Mouse (Mus musculus): ENCODE measurements around the gene Gramd2. TPM values are rescaled to one million over a fixed set of nuclear protein-coding genes. Genes with fewer than 3 reads are reported as not detected.

Gene Gramd2
- polyA plus RNA-seq, 2 experiments: 0.12 TPM; not detected in 1

- Histone ChIP-seq H3K9me3 (ENCODE audit: control insufficient read depth, low read length) (no peaks in the 10 kb centered on the region), H3K9ac (replicated peaks) (no peak overlapping the region), H3K4me3 (ENCODE audit: insufficient read depth in 1 of 2, low read depth in 2 of 2, low read length in 2 of 2) (no peak overlapping the region), H3K36me3 (replicated peaks; ENCODE audit: control insufficient read depth, insufficient read depth, low read depth) (no peaks in the 10 kb centered on the region), H3K27ac (no peak overlapping the region), H3K4me1 (replicated peaks; ENCODE audit: control insufficient read depth in 2 of 2, insufficient read depth in 2 of 2, low read length in 1 of 2) (no peaks in the 10 kb centered on the region; a peak in 1 of 4 replicates), H3K27me3 (ENCODE audit: control insufficient read depth, insufficient read depth, low read length) (no peaks in the 10 kb centered on the region; the same call in 1 of the 2 replicates), H3K4me2 (ENCODE audit: low read depth) (no peak overlapping the region)
- ATAC-seq (ENCODE audit: insufficient read depth) (no peak), DNase-seq (ENCODE audit: low read depth in 3 of 3, low spot score in 3 of 3) (no peak)
- TF ChIP-seq CTCF (IDR thresholded peaks at IDR 0.05; ENCODE audit: low read depth): no peak
- no peak for TF ChIP-seq EP300 (IDR thresholded peaks at IDR 0.05; ENCODE audit: low read depth)
- 8% methylated on average over 23 of the region's 23 CpGs for WGBS (ENCODE audit: insufficient replicate concordance)
Measured at GRCm38 (mm10) chr9:59691635-59692094, 11.7 kb downstream of the Gramd2 start.

GRCm38 (mm10) chr9:59692145-59692544, 12.2 kb downstream of the Gramd2 start:
- Histone ChIP-seq H3K36me3 (replicated peaks; ENCODE audit: control insufficient read depth, insufficient read depth, low read depth) (no peaks in the 10 kb centered on the region), H3K27ac (no peak overlapping the region), H3K27me3 (ENCODE audit: control insufficient read depth, insufficient read depth, low read length) (no peaks in the 10 kb centered on the region; the same call in 1 of the 2 replicates), H3K9me3 (ENCODE audit: control insufficient read depth, low read length) (no peaks in the 10 kb centered on the region), H3K4me1 (replicated peaks; ENCODE audit: control insufficient read depth in 2 of 2, insufficient read depth in 2 of 2, low read length in 1 of 2) (no peaks in the 10 kb centered on the region; a peak in 1 of 4 replicates), H3K9ac (replicated peaks) (no peak overlapping the region), H3K4me2 (ENCODE audit: low read depth) (no peak overlapping the region), H3K4me3 (ENCODE audit: insufficient read depth in 1 of 2, low read depth in 2 of 2, low read length in 2 of 2) (no peak overlapping the region)
- TF ChIP-seq EP300 (IDR thresholded peaks at IDR 0.05; ENCODE audit: low read depth): no peak
- no peak for TF ChIP-seq CTCF (IDR thresholded peaks at IDR 0.05; ENCODE audit: low read depth)
- 42% methylated on average over 9 of the region's 9 CpGs for WGBS (ENCODE audit: insufficient replicate concordance)
- ATAC-seq (ENCODE audit: insufficient read depth) (no peak), DNase-seq (ENCODE audit: low read depth in 3 of 3, low spot score in 3 of 3) (no peak)

- DNase-seq (ENCODE audit: low read depth in 3 of 3, low spot score in 3 of 3) (no peak), ATAC-seq (ENCODE audit: insufficient read depth) (no peak)
- H3K4me3 ChIP-seq (ENCODE audit: insufficient read depth in 1 of 2, low read depth in 2 of 2, low read length in 2 of 2): no peak overlapping the region
- no peak overlapping the region for H3K4me2 ChIP-seq (ENCODE audit: low read depth)
- no peak overlapping the region for H3K9ac ChIP-seq (replicated peaks)
- TF ChIP-seq CTCF (IDR thresholded peaks at IDR 0.05; ENCODE audit: low read depth) (no peak), EP300 (IDR thresholded peaks at IDR 0.05; ENCODE audit: low read depth) (no peak)
- no peak overlapping the region for H3K27ac ChIP-seq
- 49% methylated on average over 16 of the region's 16 CpGs for WGBS (ENCODE audit: insufficient replicate concordance)
- H3K27me3 ChIP-seq (ENCODE audit: control insufficient read depth, insufficient read depth, low read length): no peaks in the 10 kb centered on the region; the same call in 1 of the 2 replicates
- H3K4me1 ChIP-seq (replicated peaks; ENCODE audit: control insufficient read depth in 2 of 2, insufficient read depth in 2 of 2, low read length in 1 of 2): no peaks in the 10 kb centered on the region
- no peaks in the 10 kb centered on the region for H3K36me3 ChIP-seq (replicated peaks; ENCODE audit: control insufficient read depth, insufficient read depth, low read depth)
- H3K9me3 ChIP-seq (ENCODE audit: control insufficient read depth, low read length): no peaks in the 10 kb centered on the region
Measured at GRCm38 (mm10) chr9:59694571-59695450, 14.9 kb downstream of the Gramd2 start.

GRCm38 (mm10) chr9:59695451-59695813, 15.5 kb downstream of the Gramd2 start:
- WGBS (ENCODE audit: insufficient replicate concordance): 30% methylated on average over 3 of the region's 3 CpGs
- Histone ChIP-seq H3K27ac (no peak overlapping the region), H3K4me2 (ENCODE audit: low read depth) (no peak overlapping the region), H3K27me3 (ENCODE audit: control insufficient read depth, insufficient read depth, low read length) (no peaks in the 10 kb centered on the region; the same call in 1 of the 2 replicates), H3K4me1 (replicated peaks; ENCODE audit: control insufficient read depth in 2 of 2, insufficient read depth in 2 of 2, low read length in 1 of 2) (no peaks in the 10 kb centered on the region), H3K4me3 (ENCODE audit: insufficient read depth in 1 of 2, low read depth in 2 of 2, low read length in 2 of 2) (no peak overlapping the region), H3K9me3 (ENCODE audit: control insufficient read depth, low read length) (no peaks in the 10 kb centered on the region), H3K9ac (replicated peaks) (no peak overlapping the region), H3K36me3 (replicated peaks; ENCODE audit: control insufficient read depth, insufficient read depth, low read depth) (no peaks in the 10 kb centered on the region)
- TF ChIP-seq EP300 (IDR thresholded peaks at IDR 0.05; ENCODE audit: low read depth) (no peak), CTCF (IDR thresholded peaks at IDR 0.05; ENCODE audit: low read depth) (no peak)
- no peak for ATAC-seq (ENCODE audit: insufficient read depth)
- DNase-seq (ENCODE audit: low read depth in 3 of 3, low spot score in 3 of 3): no peak

DNA sequence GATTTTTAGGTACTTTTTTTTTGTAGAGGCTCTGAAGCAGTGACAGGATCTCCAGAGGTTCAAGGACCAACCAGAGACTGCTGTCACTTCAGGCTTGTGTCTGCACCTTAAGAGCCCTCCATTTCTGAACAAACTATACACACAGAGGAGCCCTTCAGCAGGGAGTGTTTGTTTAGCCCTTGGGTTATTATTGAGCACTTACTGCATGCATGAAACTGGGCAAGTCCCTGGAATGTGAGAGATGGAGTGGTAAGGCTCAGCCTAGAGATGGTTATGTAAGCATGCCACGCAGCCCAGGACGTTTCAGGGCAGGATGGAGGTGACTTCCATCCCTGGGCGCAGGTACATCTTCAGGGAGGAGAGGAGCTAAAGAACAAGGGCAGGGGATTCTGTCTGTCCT, 16.4 kb downstream of the Gramd2 start:
- Histone ChIP-seq H3K9me3 (ENCODE audit: control insufficient read depth, low read length) (no peaks in the 10 kb centered on the region), H3K4me3 (ENCODE audit: insufficient read depth in 1 of 2, low read depth in 2 of 2, low read length in 2 of 2) (no peak overlapping the region), H3K36me3 (replicated peaks; ENCODE audit: control insufficient read depth, insufficient read depth, low read depth) (no peaks in the 10 kb centered on the region), H3K27ac (no peak overlapping the region), H3K4me1 (replicated peaks; ENCODE audit: control insufficient read depth in 2 of 2, insufficient read depth in 2 of 2, low read length in 1 of 2) (no peaks in the 10 kb centered on the region), H3K4me2 (ENCODE audit: low read depth) (no peak overlapping the region), H3K9ac (replicated peaks) (no peak overlapping the region), H3K27me3 (ENCODE audit: control insufficient read depth, insufficient read depth, low read length) (no peaks in the 10 kb centered on the region)
- WGBS (ENCODE audit: insufficient replicate concordance): 45% methylated on average over 3 of the region's 3 CpGs
- no peak for TF ChIP-seq CTCF (IDR thresholded peaks at IDR 0.05; ENCODE audit: low read depth)
- no peak for TF ChIP-seq EP300 (IDR thresholded peaks at IDR 0.05; ENCODE audit: low read depth)
- ATAC-seq (ENCODE audit: insufficient read depth) (no peak), DNase-seq (ENCODE audit: low read depth in 3 of 3, low spot score in 3 of 3) (no peak)

Measured in liver, embryonic 14.5 days (tissue).